ENCODE assay signal across 19 mouse cellular contexts in the genomic region with DNA sequence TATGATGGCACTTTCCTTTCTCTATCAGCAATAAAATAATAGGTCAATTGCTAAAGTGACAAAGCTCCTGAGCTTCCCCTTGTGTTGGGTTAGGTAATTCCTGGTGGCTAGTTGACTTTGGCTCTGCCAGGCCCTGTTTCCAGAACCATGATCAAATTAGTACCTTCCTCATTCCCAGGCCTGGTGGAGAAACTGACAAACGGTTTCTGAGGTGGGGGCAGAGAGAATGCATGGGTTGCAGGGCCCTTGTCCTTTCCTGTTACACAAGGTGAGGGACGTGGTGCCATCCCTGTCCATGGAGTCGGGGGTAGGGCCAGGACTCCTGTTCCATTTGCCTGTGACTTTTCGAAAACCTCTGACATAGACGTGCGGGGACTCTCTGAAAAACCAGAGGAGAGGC.
"Had no signal": no experiment of that assay in that cellular context is flagged by ENCODE, and none has a peak within 500 bp of the region (broad histone marks: within the 10 kb centered on the region; RNA-seq: fewer than 3 reads in every experiment).

No protein-coding gene starts in this region.

- H3K4me2 ChIP-seq: lung, embryonic 14.5 days; midbrain, embryonic 12.5 days; neural tube, embryonic 13.5 days; neural tube, embryonic 15.5 days had no signal

- H3K4me1 ChIP-seq: midbrain, embryonic 10.5 days; midbrain, embryonic 12.5 days; neural tube, embryonic 13.5 days; neural tube, embryonic 15.5 days had no signal

- H3K27ac ChIP-seq: liver, embryonic 14.5 days; midbrain, embryonic 12.5 days; neural tube, embryonic 13.5 days; neural tube, embryonic 15.5 days had no signal

- H3K4me3 ChIP-seq: midbrain, embryonic 10.5 days; midbrain, embryonic 12.5 days; myocyte; neural tube, embryonic 13.5 days; neural tube, embryonic 15.5 days had no signal

- H3K9ac ChIP-seq: liver, embryonic 14.5 days; lung, embryonic 14.5 days; midbrain, embryonic 12.5 days; neural tube, embryonic 13.5 days; neural tube, embryonic 15.5 days had no signal

- H3K9me3 ChIP-seq: midbrain, embryonic 10.5 days; midbrain, embryonic 12.5 days; neural tube, embryonic 13.5 days; neural tube, embryonic 15.5 days had no signal

- H3K27me3 ChIP-seq: neural tube, embryonic 13.5 days; neural tube, embryonic 15.5 days had no signal

- H3K36me3 ChIP-seq: midbrain, embryonic 10.5 days; midbrain, embryonic 12.5 days; neural tube, embryonic 13.5 days; neural tube, embryonic 15.5 days had no signal

- DNase-seq: lung, adult 18-20 months; lung, embryonic 14.5 days; lung, postnatal 10 days; lung, postnatal 4 days; midbrain, embryonic 14.5 days; retina, postnatal 1 day; right cerebral cortex, adult 18-20 months; right cerebral cortex, postnatal 25 days; right cerebral cortex, postnatal 4 days; spleen, adult 18-20 months; thymus, adult 18-20 months; thymus, postnatal 14 days; thymus, postnatal 36 days had no signal
